18 mouse cellular contexts compared by ENCODE assay signal in genomic region chr7:49316600-49316999, GRCm38 (mm10).
"Had no signal": no experiment of that assay in that cellular context is flagged by ENCODE, and none has a peak within 500 bp of the region (broad histone marks: within the 10 kb centered on the region; RNA-seq: fewer than 3 reads in every experiment).

No protein-coding gene starts in this region.

- H3K9ac ChIP-seq: kidney, embryonic 15.5 days; limb, embryonic 12.5 days; limb, embryonic 15.5 days; liver, embryonic 14.5 days; liver, postnatal 0 days; lung, embryonic 15.5 days; stomach, embryonic 15.5 days had no signal

- H3K27ac ChIP-seq: kidney, embryonic 15.5 days; limb, embryonic 12.5 days; limb, embryonic 15.5 days; liver, embryonic 14.5 days; lung, embryonic 15.5 days; stomach, embryonic 15.5 days had no signal

- H3K27me3 ChIP-seq: kidney, embryonic 15.5 days; limb, embryonic 12.5 days; limb, embryonic 15.5 days; lung, embryonic 15.5 days; megakaryocyte, embryonic 14.5 days; stomach, embryonic 15.5 days had no signal

- H3K36me3 ChIP-seq: limb, embryonic 12.5 days; limb, embryonic 15.5 days; lung, embryonic 15.5 days; stomach, embryonic 15.5 days had no signal

- H3K4me1 ChIP-seq: megakaryocyte, embryonic 14.5 days had no signal

- H3K9me3 ChIP-seq: kidney, embryonic 15.5 days; limb, embryonic 15.5 days; lung, embryonic 15.5 days; stomach, embryonic 15.5 days had no signal

- ATAC-seq: liver, postnatal 0 days had no signal

- H3K4me3 ChIP-seq: kidney, embryonic 15.5 days; limb, embryonic 12.5 days; limb, embryonic 15.5 days; lung, embryonic 15.5 days; megakaryocyte, embryonic 14.5 days; stomach, embryonic 15.5 days had no signal

- DNase-seq: kidney, adult 8-10 months; kidney, postnatal 10 days; kidney, postnatal 36 days; left cerebral cortex, postnatal 4 days; liver, postnatal 0 days; lung, postnatal 14 days; midbrain, embryonic 14.5 days; spleen, adult 18-20 months; thymus, postnatal 25 days had no signal

- H3K4me2 ChIP-seq: kidney, embryonic 15.5 days; limb, embryonic 12.5 days; limb, embryonic 15.5 days; liver, embryonic 11.5 days; lung, embryonic 15.5 days; midbrain, embryonic 11.5 days; stomach, embryonic 15.5 days had no signal
